Mouse (Mus musculus): ENCODE measurements around the gene Amotl1. TPM values are rescaled to one million over a fixed set of nuclear protein-coding genes. Genes with fewer than 3 reads are reported as not detected.
A peak's percentile ranks its signal among the peaks of the same experiment; 100 is the strongest.
"Not testable (repeated sequence)": the region's sequence is repeated elsewhere in the genome, so short reads cannot be mapped to it uniquely, and the experiment has no call there.

Gene Amotl1
- polyA plus RNA-seq, 1 experiment: 36.0 TPM

DNA sequence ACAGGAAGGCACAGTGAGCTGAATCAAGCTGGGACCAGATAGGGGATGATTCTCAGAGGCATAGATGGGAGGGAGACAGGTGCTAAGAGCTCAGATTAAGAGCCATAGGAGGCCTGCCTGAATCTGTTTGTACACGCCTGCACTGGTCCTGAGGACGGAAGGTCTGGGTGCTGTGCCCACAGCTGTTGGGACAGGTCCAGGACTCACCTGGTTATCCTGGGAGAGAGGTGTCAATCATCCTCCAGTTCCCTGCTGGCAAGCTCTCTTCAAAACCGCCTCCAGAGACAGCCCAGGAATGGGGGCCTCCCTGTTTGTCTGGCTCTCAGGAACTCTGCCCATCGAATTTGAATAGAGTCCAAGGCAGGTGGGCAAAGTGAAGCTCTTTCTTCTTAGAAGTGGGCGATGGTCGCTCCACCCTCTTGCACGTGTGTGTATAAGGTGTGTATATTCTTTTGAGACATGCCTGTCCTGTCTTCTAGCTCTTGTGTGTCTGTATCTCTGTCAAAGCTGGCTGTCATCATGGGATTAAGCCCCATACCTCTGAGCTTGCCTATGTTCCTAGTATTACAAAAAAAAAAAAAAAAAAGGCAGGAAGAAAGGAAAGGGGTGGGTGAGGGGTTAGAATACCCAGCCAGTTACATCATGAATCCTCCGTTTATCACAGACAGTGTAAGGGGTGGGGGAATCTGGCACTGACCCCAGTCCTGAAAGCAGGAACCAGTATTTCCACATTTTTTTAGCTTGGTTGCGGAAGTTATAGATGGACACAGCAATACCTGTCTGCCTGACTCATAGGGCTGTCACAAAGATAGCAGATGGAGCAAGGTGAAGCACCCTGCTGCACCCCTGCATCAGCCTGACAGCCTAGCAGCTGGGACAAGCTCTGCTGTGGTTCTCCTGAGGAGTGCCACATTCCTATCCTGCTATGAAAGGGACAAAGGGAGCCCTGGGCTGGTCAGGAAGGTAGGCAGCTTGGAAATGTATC, 31.1 kb upstream of the Amotl1 start:
- H3K27me3 ChIP-seq (ENCODE audit: control insufficient read depth, insufficient read depth, low read length, poor library complexity, severe bottlenecking): no peaks in the 10 kb centered on the region

DNA sequence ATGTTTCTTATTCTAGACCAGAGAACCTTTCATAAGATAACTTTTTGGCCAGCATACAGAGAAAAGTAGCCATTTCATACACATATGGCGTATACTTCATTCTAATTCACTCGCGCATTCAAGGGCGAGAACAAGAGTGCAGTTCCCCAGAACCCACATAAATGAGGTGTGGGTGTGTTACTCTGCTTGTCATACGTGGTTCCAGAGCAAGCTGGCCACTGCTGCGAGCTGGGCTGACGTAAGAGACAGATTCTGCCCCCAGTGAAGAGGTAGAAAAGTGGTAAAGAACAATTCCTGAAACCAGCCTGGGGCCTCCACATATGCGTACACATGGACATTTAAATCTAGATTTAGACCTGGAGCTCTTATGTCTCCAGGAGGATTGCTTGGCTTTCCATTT, 29.6 kb upstream of the Amotl1 start:
- no peak overlapping the region for H3K4me3 ChIP-seq (ENCODE audit: low read depth, low read length)
- H3K36me3 ChIP-seq (ENCODE audit: control insufficient read depth, insufficient read depth, low read length, poor library complexity, severe bottlenecking): no peaks in the 10 kb centered on the region
- no peak overlapping the region for H3K27ac ChIP-seq (ENCODE audit: insufficient read depth, low read length)
- H3K9me3 ChIP-seq (replicated peaks; ENCODE audit: control insufficient read depth, insufficient read depth, low read length, poor library complexity, severe bottlenecking): no peaks in the 10 kb centered on the region
- H3K27me3 ChIP-seq (ENCODE audit: control insufficient read depth, insufficient read depth, low read length, poor library complexity, severe bottlenecking): no peaks in the 10 kb centered on the region
- no peak for TF ChIP-seq EP300 (IDR thresholded peaks at IDR 0.05; ENCODE audit: insufficient read depth, low read depth, low read length)
- no peak for TF ChIP-seq POLR2A (IDR thresholded peaks at IDR 0.05; ENCODE audit: insufficient read depth, low read length)
- TF ChIP-seq CTCF (IDR thresholded peaks at IDR 0.05; ENCODE audit: low read depth, low read length): no peak
- no peak overlapping the region for H3K9ac ChIP-seq (ENCODE audit: low read depth, poor library complexity, severe bottlenecking)
- peaks cover 2% of the 10 kb centered on the region for H3K4me1 ChIP-seq (ENCODE audit: control insufficient read depth, insufficient read depth, low read length)

More for the DNA sequence above, 31.1 kb upstream of the Amotl1 start:
- peak; percentile 81 for TF ChIP-seq EP300 (IDR thresholded peaks at IDR 0.05; ENCODE audit: insufficient read depth, low read depth, low read length)
- no peak for TF ChIP-seq CTCF (IDR thresholded peaks at IDR 0.05; ENCODE audit: low read depth, low read length)
- H3K9me3 ChIP-seq (replicated peaks; ENCODE audit: control insufficient read depth, insufficient read depth, low read length, poor library complexity, severe bottlenecking): no peaks in the 10 kb centered on the region
- H3K36me3 ChIP-seq (ENCODE audit: control insufficient read depth, insufficient read depth, low read length, poor library complexity, severe bottlenecking): no peaks in the 10 kb centered on the region
- H3K27ac ChIP-seq (ENCODE audit: insufficient read depth, low read length): no peak overlapping the region; the same call in 1 of the 2 replicates
- no peak overlapping the region for H3K9ac ChIP-seq (ENCODE audit: low read depth, poor library complexity, severe bottlenecking)
- H3K4me1 ChIP-seq (ENCODE audit: control insufficient read depth, insufficient read depth, low read length): peaks cover 4% of the 10 kb centered on the region
- H3K4me3 ChIP-seq (ENCODE audit: low read depth, low read length): no peak overlapping the region

DNA sequence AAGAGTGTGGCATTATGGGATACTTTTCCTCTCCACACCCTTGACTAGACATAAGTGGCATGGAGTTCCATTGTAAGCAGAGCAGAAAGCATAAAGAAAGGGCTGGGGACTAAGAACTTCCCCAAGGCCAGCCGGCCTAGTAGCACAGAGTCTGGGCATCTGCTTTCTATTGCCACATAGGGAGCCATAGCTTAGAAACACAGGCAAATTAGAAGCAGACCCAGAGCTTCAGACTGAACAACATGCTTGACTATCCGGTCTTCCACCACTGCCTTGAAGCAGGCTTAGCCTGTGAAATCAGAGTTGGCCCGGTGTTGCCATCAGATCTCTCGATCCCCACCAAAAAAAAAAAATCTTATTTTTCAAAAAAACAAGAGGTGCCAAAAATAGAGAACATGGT, 28.3 kb upstream of the Amotl1 start:
- TF ChIP-seq CTCF (IDR thresholded peaks at IDR 0.05; ENCODE audit: low read depth, low read length): no peak
- TF ChIP-seq EP300 (IDR thresholded peaks at IDR 0.05; ENCODE audit: insufficient read depth, low read depth, low read length): no peak
- TF ChIP-seq POLR2A (IDR thresholded peaks at IDR 0.05; ENCODE audit: insufficient read depth, low read length): no peak
- H3K9me3 ChIP-seq (replicated peaks; ENCODE audit: control insufficient read depth, insufficient read depth, low read length, poor library complexity, severe bottlenecking): no peaks in the 10 kb centered on the region
- H3K36me3 ChIP-seq (ENCODE audit: control insufficient read depth, insufficient read depth, low read length, poor library complexity, severe bottlenecking): no peaks in the 10 kb centered on the region
- no peak overlapping the region for H3K27ac ChIP-seq (ENCODE audit: insufficient read depth, low read length)
- H3K9ac ChIP-seq (ENCODE audit: low read depth, poor library complexity, severe bottlenecking): no peak overlapping the region
- no peaks in the 10 kb centered on the region for H3K27me3 ChIP-seq (ENCODE audit: control insufficient read depth, insufficient read depth, low read length, poor library complexity, severe bottlenecking)
- peaks cover 2% of the 10 kb centered on the region for H3K4me1 ChIP-seq (ENCODE audit: control insufficient read depth, insufficient read depth, low read length)
- no peak overlapping the region for H3K4me3 ChIP-seq (ENCODE audit: low read depth, low read length)

DNA sequence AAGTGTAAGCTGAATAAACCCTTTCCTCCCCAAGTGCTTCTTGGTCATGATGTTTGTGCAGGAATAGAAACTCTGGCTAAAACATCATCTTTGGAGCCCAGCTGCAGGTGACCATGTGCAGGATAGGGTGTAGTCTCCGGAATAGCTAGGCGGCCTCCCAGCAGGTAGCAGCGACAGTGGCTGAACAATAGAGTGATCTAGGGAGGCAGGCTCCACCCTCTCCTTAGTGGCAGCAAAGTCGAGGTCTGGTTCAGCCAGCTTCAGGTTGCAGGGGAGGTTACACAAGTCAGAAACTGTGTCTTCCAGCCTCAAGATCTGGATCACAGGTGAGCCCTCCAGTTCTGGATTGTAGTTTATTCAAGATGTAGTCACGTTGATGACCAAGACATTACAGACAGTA, 27.1 kb upstream of the Amotl1 start:
- not testable (repeated sequence) for H3K36me3 ChIP-seq (ENCODE audit: control insufficient read depth, insufficient read depth, low read length, poor library complexity, severe bottlenecking); H3K4me3 ChIP-seq (ENCODE audit: low read depth, low read length); H3K4me1 ChIP-seq (ENCODE audit: control insufficient read depth, insufficient read depth, low read length); H3K9me3 ChIP-seq (replicated peaks; ENCODE audit: control insufficient read depth, insufficient read depth, low read length, poor library complexity, severe bottlenecking); H3K27ac ChIP-seq (ENCODE audit: insufficient read depth, low read length); H3K27me3 ChIP-seq (ENCODE audit: control insufficient read depth, insufficient read depth, low read length, poor library complexity, severe bottlenecking); H3K9ac ChIP-seq (ENCODE audit: low read depth, poor library complexity, severe bottlenecking)
- TF ChIP-seq EP300 (IDR thresholded peaks at IDR 0.05; ENCODE audit: insufficient read depth, low read depth, low read length): peak; percentile 66; the same call in 1 of the 2 replicates

DNA sequence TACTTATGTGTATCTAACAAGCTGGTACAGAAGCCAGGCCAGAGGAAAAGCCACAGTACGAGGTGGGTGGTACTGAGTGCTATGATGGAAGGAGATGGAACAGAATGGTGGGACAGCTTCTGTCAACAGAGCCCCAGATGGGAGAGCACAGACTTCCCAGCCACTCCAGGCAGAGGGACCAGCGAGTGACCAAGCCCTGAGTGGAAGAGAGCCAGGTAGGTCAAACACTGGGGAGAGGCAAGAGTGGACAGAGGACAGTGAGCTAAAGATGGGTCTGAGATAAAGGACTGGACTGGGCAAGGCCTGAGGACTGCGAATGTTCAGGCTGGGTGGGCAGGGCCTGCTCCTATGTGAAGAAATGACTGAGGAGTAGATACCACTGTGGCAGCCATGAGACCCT, 23.5 kb upstream of the Amotl1 start:
- TF ChIP-seq EP300 (IDR thresholded peaks at IDR 0.05; ENCODE audit: insufficient read depth, low read depth, low read length): no peak
- TF ChIP-seq CTCF (IDR thresholded peaks at IDR 0.05; ENCODE audit: low read depth, low read length): no peak
- TF ChIP-seq POLR2A (IDR thresholded peaks at IDR 0.05; ENCODE audit: insufficient read depth, low read length): no peak
- Histone ChIP-seq H3K9ac (ENCODE audit: low read depth, poor library complexity, severe bottlenecking) (no peak overlapping the region), H3K27me3 (ENCODE audit: control insufficient read depth, insufficient read depth, low read length, poor library complexity, severe bottlenecking) (no peaks in the 10 kb centered on the region), H3K4me1 (ENCODE audit: control insufficient read depth, insufficient read depth, low read length) (peaks cover 1% of the 10 kb centered on the region), H3K4me3 (ENCODE audit: low read depth, low read length) (no peak overlapping the region), H3K27ac (ENCODE audit: insufficient read depth, low read length) (no peak overlapping the region), H3K9me3 (replicated peaks; ENCODE audit: control insufficient read depth, insufficient read depth, low read length, poor library complexity, severe bottlenecking) (no peaks in the 10 kb centered on the region), H3K36me3 (ENCODE audit: control insufficient read depth, insufficient read depth, low read length, poor library complexity, severe bottlenecking) (no peaks in the 10 kb centered on the region)

DNA sequence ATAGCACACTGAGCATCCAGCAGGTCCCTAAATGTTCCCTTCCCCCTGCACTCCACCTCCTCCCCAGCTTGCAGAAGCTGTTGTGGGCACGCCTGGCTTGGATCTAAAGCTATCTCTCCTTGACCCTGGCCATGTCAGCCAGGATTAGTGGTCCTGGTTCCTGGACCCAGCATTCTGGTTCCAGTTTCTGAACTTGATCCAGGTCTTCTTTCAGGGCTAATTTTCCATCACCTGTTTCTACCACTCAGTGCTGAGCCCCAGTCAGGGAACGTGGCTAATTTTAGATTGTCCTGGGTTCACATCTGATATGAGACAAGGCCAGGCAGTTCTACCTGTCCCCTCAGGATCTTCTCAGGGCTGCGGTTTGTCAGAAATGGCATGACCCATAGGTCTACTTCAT, 21.2 kb upstream of the Amotl1 start:
- Histone ChIP-seq H3K9me3 (replicated peaks; ENCODE audit: control insufficient read depth, insufficient read depth, low read length, poor library complexity, severe bottlenecking) (no peaks in the 10 kb centered on the region), H3K9ac (ENCODE audit: low read depth, poor library complexity, severe bottlenecking) (no peak overlapping the region), H3K36me3 (ENCODE audit: control insufficient read depth, insufficient read depth, low read length, poor library complexity, severe bottlenecking) (no peaks in the 10 kb centered on the region), H3K27ac (ENCODE audit: insufficient read depth, low read length) (no peak overlapping the region), H3K4me1 (ENCODE audit: control insufficient read depth, insufficient read depth, low read length) (peaks cover 1% of the 10 kb centered on the region), H3K4me3 (ENCODE audit: low read depth, low read length) (no peak overlapping the region), H3K27me3 (ENCODE audit: control insufficient read depth, insufficient read depth, low read length, poor library complexity, severe bottlenecking) (no peaks in the 10 kb centered on the region)
- TF ChIP-seq EP300 (IDR thresholded peaks at IDR 0.05; ENCODE audit: insufficient read depth, low read depth, low read length) (no peak), CTCF (IDR thresholded peaks at IDR 0.05; ENCODE audit: low read depth, low read length) (no peak), POLR2A (IDR thresholded peaks at IDR 0.05; ENCODE audit: insufficient read depth, low read length) (no peak)
